Mouse (Mus musculus): ENCODE data around the gene Nckipsd. TPM values are rescaled to one million over a fixed set of nuclear protein-coding genes. Genes with fewer than 3 reads are reported as not detected.
A peak's percentile ranks its signal among the peaks of the same experiment; 100 is the strongest.

Nckipsd gene
- total RNA-seq, 1 experiment from 2014 or later: 2.9 TPM

GRCm38 (mm10) chr9:108795762-108796161, 12.4 kb upstream of the Nckipsd start:
- peak in 1 of 2 experiments; percentile 51; a peak in 1 of 4 replicates for ATAC-seq (replicated peaks in 1 of 2; ENCODE audit: insufficient read depth in 1 of 2, low FRiP score in 2 of 2, low TSS enrichment in 1 of 2, low read depth in 1 of 2, poor library complexity in 2 of 2, severe bottlenecking in 2 of 2)

GRCm38 (mm10) chr9:108796351-108796981, 11.7 kb upstream of the Nckipsd start:
- ATAC-seq (replicated peaks in 1 of 2; ENCODE audit: insufficient read depth in 1 of 2, low FRiP score in 2 of 2, low TSS enrichment in 1 of 2, low read depth in 1 of 2, poor library complexity in 2 of 2, severe bottlenecking in 2 of 2): no peak; a peak in 1 of 4 replicates

GRCm38 (mm10) chr9:108797477-108797876, 10.7 kb upstream of the Nckipsd start:
- no peak for ATAC-seq (replicated peaks in 1 of 2; ENCODE audit: insufficient read depth in 1 of 2, low FRiP score in 2 of 2, low TSS enrichment in 1 of 2, low read depth in 1 of 2, poor library complexity in 2 of 2, severe bottlenecking in 2 of 2)

GRCm38 (mm10) chr9:108798508-108799075, 9.6 kb upstream of the Nckipsd start:
- ATAC-seq (replicated peaks in 1 of 2; ENCODE audit: insufficient read depth in 1 of 2, low FRiP score in 2 of 2, low TSS enrichment in 1 of 2, low read depth in 1 of 2, poor library complexity in 2 of 2, severe bottlenecking in 2 of 2): no peak

- ATAC-seq (replicated peaks in 1 of 2; ENCODE audit: insufficient read depth in 1 of 2, low FRiP score in 2 of 2, low TSS enrichment in 1 of 2, low read depth in 1 of 2, poor library complexity in 2 of 2, severe bottlenecking in 2 of 2): no peak
These were observed 8.6 kb upstream of the Nckipsd start for GRCm38 (mm10) chr9:108799564-108799963.

GRCm38 (mm10) chr9:108805768-108806167, 2.4 kb upstream of the Nckipsd start:
- ATAC-seq (replicated peaks in 1 of 2; ENCODE audit: insufficient read depth in 1 of 2, low FRiP score in 2 of 2, low TSS enrichment in 1 of 2, low read depth in 1 of 2, poor library complexity in 2 of 2, severe bottlenecking in 2 of 2): no peak

GRCm38 (mm10) chr9:108806379-108806778, 1.8 kb upstream of the Nckipsd start:
- no peak for ATAC-seq (replicated peaks in 1 of 2; ENCODE audit: insufficient read depth in 1 of 2, low FRiP score in 2 of 2, low TSS enrichment in 1 of 2, low read depth in 1 of 2, poor library complexity in 2 of 2, severe bottlenecking in 2 of 2)

- no peak for ATAC-seq (replicated peaks in 1 of 2; ENCODE audit: insufficient read depth in 1 of 2, low FRiP score in 2 of 2, low TSS enrichment in 1 of 2, low read depth in 1 of 2, poor library complexity in 2 of 2, severe bottlenecking in 2 of 2)
These were observed 1.3 kb upstream of the Nckipsd start for GRCm38 (mm10) chr9:108806831-108807230.

- no peak for ATAC-seq (replicated peaks in 1 of 2; ENCODE audit: insufficient read depth in 1 of 2, low FRiP score in 2 of 2, low TSS enrichment in 1 of 2, low read depth in 1 of 2, poor library complexity in 2 of 2, severe bottlenecking in 2 of 2)
These were observed 494 bp upstream of the Nckipsd start for GRCm38 (mm10) chr9:108807674-108808073.

- no peak for ATAC-seq (replicated peaks in 1 of 2; ENCODE audit: insufficient read depth in 1 of 2, low FRiP score in 2 of 2, low TSS enrichment in 1 of 2, low read depth in 1 of 2, poor library complexity in 2 of 2, severe bottlenecking in 2 of 2)
These were observed 1.0 kb downstream of the Nckipsd start for GRCm38 (mm10) chr9:108809188-108809587.

- no peak for ATAC-seq (replicated peaks in 1 of 2; ENCODE audit: insufficient read depth in 1 of 2, low FRiP score in 2 of 2, low TSS enrichment in 1 of 2, low read depth in 1 of 2, poor library complexity in 2 of 2, severe bottlenecking in 2 of 2)
These were observed 1.6 kb downstream of the Nckipsd start for GRCm38 (mm10) chr9:108809723-108810122.

- ATAC-seq (replicated peaks in 1 of 2; ENCODE audit: insufficient read depth in 1 of 2, low FRiP score in 2 of 2, low TSS enrichment in 1 of 2, low read depth in 1 of 2, poor library complexity in 2 of 2, severe bottlenecking in 2 of 2): no peak
These were observed 2.3 kb downstream of the Nckipsd start for GRCm38 (mm10) chr9:108810516-108810915.

- no peak for ATAC-seq (replicated peaks in 1 of 2; ENCODE audit: insufficient read depth in 1 of 2, low FRiP score in 2 of 2, low TSS enrichment in 1 of 2, low read depth in 1 of 2, poor library complexity in 2 of 2, severe bottlenecking in 2 of 2)
These were observed 7.4 kb downstream of the Nckipsd start for GRCm38 (mm10) chr9:108815557-108815956.

- peak in 1 of 2 experiments; percentile 40; a peak in 1 of 4 replicates for ATAC-seq (replicated peaks in 1 of 2; ENCODE audit: insufficient read depth in 1 of 2, low FRiP score in 2 of 2, low TSS enrichment in 1 of 2, low read depth in 1 of 2, poor library complexity in 2 of 2, severe bottlenecking in 2 of 2)
These were observed 11.3 kb downstream of the Nckipsd start for GRCm38 (mm10) chr9:108819495-108819894.

GRCm38 (mm10) chr9:108820077-108820476, 11.9 kb downstream of the Nckipsd start:
- no peak for ATAC-seq (replicated peaks in 1 of 2; ENCODE audit: insufficient read depth in 1 of 2, low FRiP score in 2 of 2, low TSS enrichment in 1 of 2, low read depth in 1 of 2, poor library complexity in 2 of 2, severe bottlenecking in 2 of 2)

- no peak for ATAC-seq (replicated peaks in 1 of 2; ENCODE audit: insufficient read depth in 1 of 2, low FRiP score in 2 of 2, low TSS enrichment in 1 of 2, low read depth in 1 of 2, poor library complexity in 2 of 2, severe bottlenecking in 2 of 2)
These were observed 16.0 kb downstream of the Nckipsd start for GRCm38 (mm10) chr9:108824144-108824685.

GRCm38 (mm10) chr9:108824755-108825413, 16.7 kb downstream of the Nckipsd start:
- no peak for ATAC-seq (replicated peaks in 1 of 2; ENCODE audit: insufficient read depth in 1 of 2, low FRiP score in 2 of 2, low TSS enrichment in 1 of 2, low read depth in 1 of 2, poor library complexity in 2 of 2, severe bottlenecking in 2 of 2)

All from hematopoietic stem cell, adult 5-6 weeks (primary cell).